Mouse (Mus musculus) telencephalon, adult 2 months (tissue): ENCODE results near the gene Lztr1.

Experiments used
- DNase-seq: peaks from one replicate; pipeline ENCODE4 v3.0.0-alpha.2; 2011; ENCODE audit warnings: low read depth, low spot score

The Lztr1 gene

GRCm38 (mm10) chr16:17508546-17509239, at the start of gene Lztr1:
Lztr1 (plus strand) TSS chr16:17508688.
- peak; percentile 92 for DNase-seq

GRCm38 (mm10) chr16:17460254-17460653, 48.2 kb upstream of the Lztr1 start:
- no peak for DNase-seq

GRCm38 (mm10) chr16:17461596-17461995, 46.9 kb upstream of the Lztr1 start:
- no peak for DNase-seq

GRCm38 (mm10) chr16:17463184-17463583, 45.3 kb upstream of the Lztr1 start:
- DNase-seq: no peak

GRCm38 (mm10) chr16:17466875-17467663, 41.4 kb upstream of the Lztr1 start:
- peak; percentile 49 for DNase-seq

- DNase-seq: no peak
Measured at GRCm38 (mm10) chr16:17472498-17472897, 36.0 kb upstream of the Lztr1 start.

- no peak for DNase-seq
Measured at GRCm38 (mm10) chr16:17474091-17474490, 34.4 kb upstream of the Lztr1 start.

GRCm38 (mm10) chr16:17474761-17475160, 33.7 kb upstream of the Lztr1 start:
- no peak for DNase-seq

GRCm38 (mm10) chr16:17475326-17475725, 33.2 kb upstream of the Lztr1 start:
- DNase-seq: no peak

GRCm38 (mm10) chr16:17478331-17478943, 30.1 kb upstream of the Lztr1 start:
- DNase-seq: no peak

- DNase-seq: no peak
Measured at GRCm38 (mm10) chr16:17481465-17481864, 27.0 kb upstream of the Lztr1 start.

- DNase-seq: no peak
Measured at GRCm38 (mm10) chr16:17486505-17486904, 22.0 kb upstream of the Lztr1 start.

GRCm38 (mm10) chr16:17488478-17489468, 19.7 kb upstream of the Lztr1 start:
- no peak for DNase-seq

GRCm38 (mm10) chr16:17489469-17490111, 18.9 kb upstream of the Lztr1 start, which contains the start of gene Aifm3:
Aifm3 (plus strand) TSS chr16:17489611.
- no peak for DNase-seq

GRCm38 (mm10) chr16:17491154-17491553, 17.3 kb upstream of the Lztr1 start:
- DNase-seq: no peak

GRCm38 (mm10) chr16:17491896-17492561, 16.5 kb upstream of the Lztr1 start:
- DNase-seq: no peak

- peak; percentile 95 for DNase-seq
Measured at GRCm38 (mm10) chr16:17496499-17497305, 11.8 kb upstream of the Lztr1 start.

- no peak for DNase-seq
Measured at GRCm38 (mm10) chr16:17499249-17499883, 9.1 kb upstream of the Lztr1 start.

GRCm38 (mm10) chr16:17502681-17503080, 5.8 kb upstream of the Lztr1 start:
- no peak for DNase-seq
